Mouse (Mus musculus) thymus, adult 2 months (tissue): Measurements from ENCODE around the gene E030018B13Rik.

Source experiments
- CTCF ChIP-seq: fragments of 200-500 bp; IDR thresholded peaks from 2 replicates; pipeline ENCODE4 v1.5.1; 2012; ENCODE audit warnings: mild to moderate bottlenecking, control low read depth, low read length, moderate library complexity, borderline replicate concordance; ENCODE audit not compliant: control insufficient read depth, poor library complexity, insufficient read depth; ENCODE audit errors: extremely low read depth
- POLR2A ChIP-seq: fragments of 200-500 bp; IDR thresholded peaks from 2 replicates; pipeline ENCODE4 v1.6.1; 2012; ENCODE audit warnings: mild to moderate bottlenecking, low read length, control low read depth, moderate library complexity; ENCODE audit not compliant: control insufficient read depth, poor library complexity, insufficient read depth; ENCODE audit errors: extremely low read depth

GRCm38 (mm10) chr7:63889116-63889975, 27.3 kb upstream of the E030018B13Rik start:
- TF ChIP-seq POLR2A (no peak), CTCF (no peak)
